Mouse (Mus musculus) forebrain, postnatal 0 days (tissue): ENCODE data around the gene Pafah1b2. TPM values are rescaled to one million over a fixed set of nuclear protein-coding genes. Genes with fewer than 3 reads are reported as not detected.

Experiments used
- ATAC-seq: fragments of 200-750 bp; cut with Nextera tagmentation; 2 replicates; pipeline ENCODE4 v1.8.0; 2017; ENCODE audit warnings: mild to moderate bottlenecking, moderate library complexity
- DNase-seq: peaks from one replicate; pipeline ENCODE4 v3.0.0-alpha.2; 2015
- H3K27ac ChIP-seq: fragments of 300-500 bp; sonication (generic); 2 replicates; pipeline ENCODE4 v1.5.1; 2014; ENCODE audit warnings: low read depth, mild to moderate bottlenecking, antibody characterized with exemption, low read length, moderate library complexity, mixed read lengths
- H3K27me3 ChIP-seq: fragments of 300-500 bp; sonication (generic); 2 replicates; pipeline ENCODE4 v1.6.1; 2014; ENCODE audit warnings: mild to moderate bottlenecking, low read length, mixed read lengths; ENCODE audit not compliant: insufficient read depth
- H3K36me3 ChIP-seq: fragments of 300-500 bp; sonication (generic); 2 replicates; pipeline ENCODE4 v1.6.1; 2014; ENCODE audit warnings: mild to moderate bottlenecking, moderate library complexity; ENCODE audit not compliant: insufficient read depth
- H3K4me1 ChIP-seq: fragments of 300-500 bp; sonication (generic); 2 replicates; pipeline ENCODE4 v1.6.1; 2014; ENCODE audit warnings: antibody characterized with exemption; ENCODE audit not compliant: insufficient read depth
- H3K4me2 ChIP-seq: fragments of 300-500 bp; sonication (generic); 2 replicates; pipeline ENCODE4 v1.6.1; 2014; ENCODE audit warnings: low read depth, mild to moderate bottlenecking, moderate library complexity
- H3K4me3 ChIP-seq: fragments of 300-500 bp; sonication (generic); 2 replicates; pipeline ENCODE4 v1.5.1; 2014; ENCODE audit warnings: low read depth, low read length, mixed read lengths
- H3K9ac ChIP-seq: fragments of 300-500 bp; sonication (generic); 2 replicates; pipeline ENCODE4 v1.6.1; 2014; ENCODE audit warnings: mild to moderate bottlenecking
- H3K9me3 ChIP-seq: fragments of 300-500 bp; sonication (generic); 2 replicates; pipeline ENCODE4 v1.6.1; 2016; ENCODE audit warnings: low read length
- CTCF ChIP-seq: sonication (generic); IDR thresholded peaks from 2 replicates; pipeline ENCODE4 v1.5.1; 2016; ENCODE audit warnings: antibody characterized with exemption, control low read depth, low read depth
- WGBS: fragments of 180-500 bp; shearing (Covaris S2); extraction: QIAGEN DNeasy Blood & Tissue Kit; methylation state at CpG from one replicate; pipeline ENCODE4 v1.1.7; 2014; 5-methylcytosine and 5-hydroxymethylcytosine counted together
- polyA plus RNA-seq: library from polyadenylated mRNA; unstranded; fragments of >200 nt; fragmentation: Nextera tagmentation; extraction: Ambion mirVana; gene quantifications from 2 replicates; pipeline ENCODE4 v1.2.1, GENCODE M21; 2015
- total RNA-seq: library from RNA; depleted of rRNA; stranded (reverse); fragments of >200 nt; gene quantifications from 2 replicates; pipeline ENCODE4 v1.2.3, GENCODE M21; 2014

The Pafah1b2 gene
- total and polyA plus RNA-seq, 2 experiments from 2014 or later = 258 to 354 TPM

DNA sequence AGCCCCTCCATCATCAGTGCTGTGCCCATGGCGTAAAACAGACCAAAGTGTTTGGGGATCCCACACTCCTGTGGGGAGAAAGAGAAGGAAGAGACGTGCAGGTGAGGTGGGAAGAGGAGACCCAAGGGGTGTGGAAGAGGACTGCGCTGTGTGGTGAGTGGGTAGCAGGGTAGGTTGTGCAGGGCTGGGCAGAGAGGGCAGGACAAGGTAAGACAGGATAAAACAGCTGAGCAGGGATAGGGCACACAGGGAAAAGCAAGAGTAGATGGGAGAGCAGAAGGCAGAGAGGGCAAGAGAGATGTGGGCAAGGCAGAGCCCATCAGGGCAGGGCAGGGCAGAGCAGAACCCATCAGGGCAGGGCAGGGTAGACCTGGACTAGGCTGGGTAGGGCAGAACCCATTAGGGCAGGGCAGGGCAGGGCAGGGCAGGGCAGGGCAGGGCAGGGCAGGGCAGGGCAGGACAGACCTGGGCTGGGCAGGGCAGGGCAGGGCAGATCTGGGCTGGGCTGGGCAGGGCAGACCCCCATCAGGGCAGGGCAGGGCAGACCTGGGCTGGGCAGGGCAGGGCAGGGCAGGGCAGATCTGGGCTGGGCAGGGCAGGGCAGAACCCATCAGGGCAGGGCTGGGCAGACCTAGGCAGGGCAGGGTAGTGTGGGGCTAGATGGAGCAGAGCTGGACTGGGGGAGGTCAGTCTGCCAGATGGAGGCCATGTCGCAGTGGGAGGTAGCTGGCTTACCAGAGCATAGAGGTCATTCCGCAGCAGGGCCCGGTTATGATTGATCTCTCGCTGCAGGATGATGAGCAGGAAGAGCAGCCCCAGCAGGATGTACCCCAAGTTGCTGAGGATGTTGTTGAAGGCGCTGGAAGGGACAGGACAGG, 68.6 kb downstream of the Pafah1b2 start:
- no peak for ATAC-seq
- peaks cover 82% of the 10 kb centered on the region for H3K36me3 ChIP-seq

DNA sequence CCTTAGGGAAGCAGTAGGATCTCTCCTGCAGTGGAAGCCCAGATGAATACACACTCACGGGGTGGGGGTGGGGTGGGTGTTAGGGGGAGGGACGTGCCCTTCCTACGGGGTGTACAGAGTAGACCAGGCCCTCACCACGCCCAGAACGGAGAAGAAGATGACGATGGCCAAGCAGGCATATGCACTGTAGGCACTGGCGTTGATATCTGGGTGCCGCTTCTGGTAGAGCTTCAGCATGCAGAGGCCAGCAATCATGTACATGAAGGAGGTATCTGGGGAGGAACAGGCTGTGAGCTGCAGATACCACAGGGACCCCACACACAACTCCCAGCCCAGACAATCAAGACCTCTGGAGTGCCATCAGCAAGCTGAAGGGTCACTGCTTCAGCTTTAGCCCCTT, 69.6 kb downstream of the Pafah1b2 start:
- TF ChIP-seq CTCF = no peak
- Histone ChIP-seq H3K4me1 (no peaks in the 10 kb centered on the region), H3K27me3 (no peaks in the 10 kb centered on the region), H3K9ac (no peak overlapping the region), H3K9me3 (no peaks in the 10 kb centered on the region), H3K27ac (no peak overlapping the region), H3K4me3 (no peak overlapping the region), H3K4me2 (no peak overlapping the region), H3K36me3 (peaks cover 82% of the 10 kb centered on the region)
- ATAC-seq (no peak), DNase-seq (no peak)
- 93% methylated on average over 8 of the region's 8 CpGs for WGBS

More for the DNA sequence above, 68.6 kb downstream of the Pafah1b2 start:
- 85% methylated on average over 8 of the region's 8 CpGs for WGBS
- Histone ChIP-seq H3K27ac (no peak overlapping the region), H3K4me1 (no peaks in the 10 kb centered on the region), H3K27me3 (no peaks in the 10 kb centered on the region), H3K4me2 (no peak overlapping the region), H3K4me3 (no peak overlapping the region), H3K9me3 (no peaks in the 10 kb centered on the region), H3K9ac (no peak overlapping the region)
- no peak for TF ChIP-seq CTCF
- no peak for DNase-seq

DNA sequence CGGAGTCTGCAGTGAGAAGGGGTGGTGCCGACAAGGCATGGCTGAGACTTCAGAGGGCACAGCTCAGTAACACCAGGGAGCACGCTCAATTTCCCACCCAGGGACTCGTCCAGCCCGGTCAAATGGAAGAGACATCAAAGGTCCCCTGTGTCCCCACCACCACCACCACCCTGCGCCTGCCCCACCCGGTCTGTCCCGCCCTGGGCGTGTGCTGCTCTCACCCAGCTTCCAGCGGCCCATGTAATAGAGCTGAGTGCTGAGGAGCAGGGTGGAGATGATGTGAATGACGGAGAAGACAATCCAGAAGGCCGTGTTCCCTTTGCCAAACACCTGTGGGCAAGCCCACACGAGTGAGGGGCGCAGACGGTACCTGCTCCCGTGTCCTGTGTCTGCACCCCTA, 70.0 kb downstream of the Pafah1b2 start:
- peaks cover 81% of the 10 kb centered on the region for H3K36me3 ChIP-seq

DNA sequence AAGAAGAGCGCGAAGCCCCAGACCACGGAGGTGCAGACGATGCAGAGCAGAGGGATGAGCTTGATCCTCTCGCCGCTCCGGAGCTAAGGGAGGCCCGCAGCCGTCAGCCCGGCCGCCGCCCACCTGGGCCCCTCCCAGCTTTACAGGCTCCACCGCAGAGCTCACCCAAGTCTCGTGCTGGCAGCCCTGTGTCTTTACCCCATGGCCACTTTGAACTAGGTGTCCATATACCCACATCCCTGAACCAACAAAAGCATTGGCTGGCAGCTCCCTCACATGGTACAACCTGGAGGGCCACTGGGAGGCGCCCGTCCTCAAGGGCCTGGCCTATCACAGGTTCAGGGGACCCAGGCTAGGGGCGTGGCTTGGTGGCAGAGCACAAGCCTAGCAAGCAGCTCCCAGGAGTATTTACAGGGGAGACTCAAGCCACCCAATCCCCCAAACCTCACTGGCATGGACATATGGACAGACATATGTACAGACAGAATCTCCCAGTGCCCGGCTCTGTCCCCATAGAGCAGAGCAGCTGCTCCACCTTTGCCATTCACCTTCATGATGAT, 71.1 kb downstream of the Pafah1b2 start:
- no peak for ATAC-seq
- DNase-seq = no peak

More for the DNA sequence above, 70.0 kb downstream of the Pafah1b2 start:
- no peak overlapping the region for H3K9ac ChIP-seq
- H3K9me3 ChIP-seq = no peaks in the 10 kb centered on the region
- DNase-seq = no peak
- 95% methylated on average over 16 of the region's 16 CpGs for WGBS
- no peak overlapping the region for H3K4me2 ChIP-seq
- H3K27me3 ChIP-seq = no peaks in the 10 kb centered on the region
- H3K27ac ChIP-seq = no peak overlapping the region
- ATAC-seq = no peak
- H3K4me3 ChIP-seq = no peak overlapping the region
- no peaks in the 10 kb centered on the region for H3K4me1 ChIP-seq
- TF ChIP-seq CTCF = no peak

DNA sequence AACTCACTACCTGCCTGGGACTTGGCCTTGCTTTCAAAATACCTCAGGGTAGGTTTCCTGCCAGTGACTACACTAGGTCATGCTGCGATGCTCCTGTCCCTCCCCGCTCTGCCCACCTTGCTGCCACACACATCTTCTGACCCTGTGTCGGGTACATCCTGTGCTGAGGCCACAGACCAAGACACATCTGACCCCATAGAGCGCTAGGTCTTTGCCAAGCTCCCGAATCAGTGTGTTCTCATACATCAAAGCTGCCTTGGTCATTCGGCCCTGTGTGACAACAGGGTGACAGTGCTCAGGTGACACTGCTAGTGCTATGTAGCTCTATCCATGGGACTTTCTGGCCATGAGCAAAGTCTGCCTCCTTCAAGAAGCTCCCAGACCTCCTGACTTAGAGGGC, 72.7 kb downstream of the Pafah1b2 start:
- Histone ChIP-seq H3K9ac (no peak overlapping the region), H3K27me3 (no peaks in the 10 kb centered on the region), H3K36me3 (peaks cover 65% of the 10 kb centered on the region), H3K4me3 (no peak overlapping the region), H3K4me1 (no peaks in the 10 kb centered on the region), H3K9me3 (no peaks in the 10 kb centered on the region), H3K4me2 (no peak overlapping the region), H3K27ac (no peak overlapping the region)
- WGBS = 98% methylated on average over 6 of the region's 6 CpGs
- DNase-seq = no peak
- no peak for ATAC-seq
- TF ChIP-seq CTCF = no peak

More for the DNA sequence above, 71.1 kb downstream of the Pafah1b2 start:
- Histone ChIP-seq H3K4me1 (no peaks in the 10 kb centered on the region), H3K9me3 (no peaks in the 10 kb centered on the region), H3K9ac (no peak overlapping the region), H3K4me3 (no peak overlapping the region), H3K27ac (no peak overlapping the region), H3K4me2 (no peak overlapping the region), H3K36me3 (peaks cover 72% of the 10 kb centered on the region), H3K27me3 (no peaks in the 10 kb centered on the region)
- no peak for TF ChIP-seq CTCF
- WGBS = 62% methylated on average over 18 of the region's 18 CpGs

DNA sequence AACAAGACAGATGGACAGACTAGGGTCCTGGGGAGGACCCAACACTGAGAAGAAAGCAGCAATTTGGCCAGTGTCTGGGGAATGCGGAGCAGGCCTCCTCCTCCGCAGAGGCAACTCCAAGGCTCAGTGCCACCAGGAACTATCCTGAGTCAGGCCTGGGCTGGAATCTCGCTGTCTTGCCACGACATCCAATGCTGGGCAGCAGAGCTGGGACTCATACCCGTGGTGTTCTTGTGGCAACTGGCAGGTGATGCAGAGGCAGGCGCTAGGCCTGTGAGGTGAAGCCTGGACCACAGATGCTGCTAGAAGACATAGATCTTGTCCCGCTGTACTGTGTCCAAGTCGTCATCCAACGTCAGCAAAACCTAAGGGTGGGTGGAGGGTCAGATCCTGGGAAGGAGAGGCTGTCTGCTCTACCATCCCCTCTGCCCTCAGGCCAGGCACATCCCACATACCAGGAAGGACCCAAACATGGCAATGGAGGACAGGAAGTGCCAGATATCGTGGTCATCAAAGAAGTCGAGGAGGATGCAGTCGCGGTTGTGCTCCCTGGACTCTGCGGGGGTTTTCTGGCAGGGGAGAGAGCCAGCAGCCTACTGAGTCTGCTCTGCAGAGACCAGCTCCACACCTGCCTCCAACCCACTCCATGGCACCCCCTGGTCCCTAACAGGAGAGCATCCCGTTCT, 73.4 kb downstream of the Pafah1b2 start:
- peaks cover 58% of the 10 kb centered on the region for H3K36me3 ChIP-seq
- ATAC-seq = no peak
- H3K4me2 ChIP-seq = no peak overlapping the region
- DNase-seq = no peak
- no peak for TF ChIP-seq CTCF
- no peaks in the 10 kb centered on the region for H3K27me3 ChIP-seq
- H3K9ac ChIP-seq = no peak overlapping the region
- no peak overlapping the region for H3K27ac ChIP-seq
- no peaks in the 10 kb centered on the region for H3K4me1 ChIP-seq
- H3K4me3 ChIP-seq = no peak overlapping the region
- no peaks in the 10 kb centered on the region for H3K9me3 ChIP-seq
- WGBS = 89% methylated on average over 15 of the region's 15 CpGs

DNA sequence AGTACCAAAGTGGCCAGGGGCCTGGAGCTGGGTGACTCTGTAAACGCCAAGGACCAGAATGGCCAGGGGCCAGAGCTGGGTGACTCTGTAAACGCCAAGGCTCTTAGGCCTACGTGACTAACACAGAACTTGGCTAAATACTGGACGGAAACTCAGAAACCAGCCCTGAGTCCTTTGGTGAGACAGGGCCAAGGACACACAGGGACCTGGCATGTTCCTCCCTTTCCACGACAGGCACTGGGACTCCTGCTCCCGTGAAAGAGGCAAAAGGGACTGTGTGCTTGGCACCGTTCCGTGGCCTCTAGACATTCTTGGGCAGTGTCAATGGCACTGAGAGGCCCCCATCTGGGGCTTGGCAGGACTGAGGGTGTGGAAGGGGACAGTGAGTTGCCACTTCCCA, 74.4 kb downstream of the Pafah1b2 start:
- Histone ChIP-seq H3K9ac (no peak overlapping the region), H3K4me3 (no peak overlapping the region), H3K27ac (no peak overlapping the region), H3K27me3 (no peaks in the 10 kb centered on the region), H3K9me3 (no peaks in the 10 kb centered on the region), H3K4me1 (no peaks in the 10 kb centered on the region), H3K36me3 (peaks cover 50% of the 10 kb centered on the region), H3K4me2 (no peak overlapping the region)
- DNase-seq (no peak), ATAC-seq (no peak)
- 92% methylated on average over 8 of the region's 8 CpGs for WGBS
- no peak for TF ChIP-seq CTCF
